In genomic region chr9:115680703-115681576, GRCm38 (mm10) we compare ENCODE assay signal across 17 mouse cellular contexts.
DNase-seq lines count a peak whose midpoint lies in the region; ATAC-seq and TF ChIP-seq lines count a peak whose summit lies in the region.
"Had no signal": no experiment of that assay in that cellular context is flagged by ENCODE, and none has a peak within 500 bp of the region (broad histone marks: within the 10 kb centered on the region; RNA-seq: fewer than 3 reads in every experiment).

No protein-coding gene starts in this region.

- no peak for ATAC-seq in kidney, postnatal 0 days (replicated peaks; ENCODE audit: low FRiP score, low read depth)
- no peak for ATAC-seq in heart, embryonic 11.5 days (replicated peaks; ENCODE audit: insufficient number of reproducible peaks, low FRiP score, low TSS enrichment)
- 0 out of 2 replicates have a peak, but pooled peaks have one; percentile 36 for ATAC-seq in liver, embryonic 13.5 days (ENCODE audit: low read depth)

- TF ChIP-seq CTCF in kidney, postnatal 0 days (IDR thresholded peaks at IDR 0.05; ENCODE audit: low read depth): no peak
- no peak for TF ChIP-seq CTCF in bone marrow, adult 2 months (IDR thresholded peaks at IDR 0.05; ENCODE audit: control insufficient read depth, insufficient read depth, low read length)

- H3K4me2 ChIP-seq in kidney, postnatal 0 days (ENCODE audit: low read length): no peak overlapping the region
- H3K4me2 ChIP-seq in heart, embryonic 11.5 days: no peak overlapping the region
- no peak overlapping the region for H3K4me2 ChIP-seq in liver, embryonic 13.5 days
- H3K4me2 ChIP-seq: midbrain, embryonic 12.5 days; stomach, embryonic 15.5 days had no signal

- no peaks in the 10 kb centered on the region for H3K9me3 ChIP-seq in kidney, postnatal 0 days (replicated peaks; ENCODE audit: low read length)
- no peaks in the 10 kb centered on the region for H3K9me3 ChIP-seq in heart, embryonic 11.5 days (replicated peaks; ENCODE audit: control insufficient read depth, low read length)
- H3K9me3 ChIP-seq in liver, embryonic 13.5 days (replicated peaks): no peaks in the 10 kb centered on the region
- H3K9me3 ChIP-seq: midbrain, embryonic 12.5 days; stomach, embryonic 15.5 days had no signal

- no peaks in the 10 kb centered on the region for H3K27me3 ChIP-seq in kidney, postnatal 0 days (ENCODE audit: insufficient read depth, low read length)
- no peaks in the 10 kb centered on the region for H3K27me3 ChIP-seq in heart, embryonic 11.5 days (ENCODE audit: control insufficient read depth, insufficient read depth, low read length)
- no peaks in the 10 kb centered on the region for H3K27me3 ChIP-seq in liver, embryonic 13.5 days
- H3K27me3 ChIP-seq: midbrain, embryonic 12.5 days; stomach, embryonic 15.5 days had no signal

- TF ChIP-seq POLR2A in bone marrow, adult 2 months (IDR thresholded peaks at IDR 0.05; ENCODE audit: borderline replicate concordance, control insufficient read depth, low read depth, low read length): no peak

- peaks cover 8% of the 10 kb centered on the region; the same call in 1 of the 2 replicates for H3K4me1 ChIP-seq in kidney, postnatal 0 days (replicated peaks; ENCODE audit: insufficient read depth, low read length)
- peaks cover 2% of the 10 kb centered on the region; the same call in 1 of the 2 replicates for H3K4me1 ChIP-seq in bone marrow, adult 2 months (ENCODE audit: control insufficient read depth, insufficient read depth, low read length)
- peaks cover 11% of the 10 kb centered on the region for H3K4me1 ChIP-seq in heart, embryonic 11.5 days (ENCODE audit: control insufficient read depth, insufficient read depth, low read length)
- peaks cover 14% of the 10 kb centered on the region; the same call in 1 of the 2 replicates for H3K4me1 ChIP-seq in liver, embryonic 13.5 days (replicated peaks)
- H3K4me1 ChIP-seq: stomach, embryonic 15.5 days had no signal

- H3K27ac ChIP-seq in kidney, postnatal 0 days: no peak overlapping the region
- H3K27ac ChIP-seq in bone marrow, adult 2 months (ENCODE audit: control insufficient read depth, insufficient read depth, low read depth, low read length, poor library complexity): peak overlapping the region; percentile 38
- H3K27ac ChIP-seq in heart, embryonic 11.5 days (ENCODE audit: low read depth, low read length): peak overlapping the region; percentile 57; the same call in 1 of the 2 replicates
- no peak overlapping the region; the same call in 1 of the 2 replicates for H3K27ac ChIP-seq in liver, embryonic 13.5 days
- H3K27ac ChIP-seq: layer of hippocampus, adult 2 months; midbrain, embryonic 12.5 days; stomach, embryonic 15.5 days had no signal

- H3K9ac ChIP-seq in kidney, postnatal 0 days (ENCODE audit: low read depth, low read length): no peak overlapping the region
- no peak overlapping the region for H3K9ac ChIP-seq in heart, embryonic 11.5 days (ENCODE audit: low read depth, low read length)
- H3K9ac ChIP-seq in liver, embryonic 13.5 days: no peak overlapping the region
- H3K9ac ChIP-seq: midbrain, embryonic 12.5 days; stomach, embryonic 15.5 days had no signal

- no peaks in the 10 kb centered on the region for H3K36me3 ChIP-seq in kidney, postnatal 0 days (ENCODE audit: insufficient read depth, low read length)
- no peaks in the 10 kb centered on the region for H3K36me3 ChIP-seq in heart, embryonic 11.5 days (ENCODE audit: control insufficient read depth, insufficient read depth, low read length)
- H3K36me3 ChIP-seq in liver, embryonic 13.5 days: no peaks in the 10 kb centered on the region
- H3K36me3 ChIP-seq: midbrain, embryonic 12.5 days; stomach, embryonic 15.5 days had no signal

- no peak overlapping the region for H3K4me3 ChIP-seq in kidney, postnatal 0 days (replicated peaks; ENCODE audit: low read depth, low read length)
- H3K4me3 ChIP-seq in bone marrow, adult 2 months (replicated peaks; ENCODE audit: control insufficient read depth, low read depth, low read length): no peak overlapping the region
- H3K4me3 ChIP-seq in heart, embryonic 11.5 days (ENCODE audit: low read depth, low read length): no peak overlapping the region
- H3K4me3 ChIP-seq in liver, embryonic 13.5 days (replicated peaks): no peak overlapping the region
- H3K4me3 ChIP-seq: erythroblast, embryonic 14.5 days; layer of hippocampus, adult 2 months; midbrain, embryonic 12.5 days; stomach, embryonic 15.5 days had no signal

- WGBS in kidney, postnatal 0 days: 66% methylated on average over 9 of the region's 9 CpGs
- WGBS in bone marrow, adult 2 months: 48% methylated on average over 9 of the region's 9 CpGs
- 44% methylated on average over 9 of the region's 9 CpGs for WGBS in heart, embryonic 11.5 days (ENCODE audit: insufficient replicate concordance)
- WGBS in liver, embryonic 13.5 days (ENCODE audit: insufficient replicate concordance): 17% methylated on average over 9 of the region's 9 CpGs

- DNase-seq in kidney, postnatal 0 days (ENCODE audit: low spot score): peak; percentile 11
- DNase-seq in kidney, adult 11 months: no peak
- DNase-seq in liver, embryonic 13.5 days: no peak
- DNase-seq in spleen, postnatal 10 days (ENCODE audit: low spot score in 2 of 2): no peak
- DNase-seq in layer of hippocampus, adult 9-10 months (ENCODE audit: low spot score): no peak
- DNase-seq: adrenal gland, postnatal 36 days; cerebellum, adult 11 months; gastrocnemius, postnatal 25 days; kidney, adult 18-20 months; left cerebral cortex, postnatal 4 days; lung, adult 2 months had no signal

Comparison
In these comparisons a context has a peak if more than half of its experiments do, and no peak if none do; other contexts are left out.
1. H3K27ac ChIP-seq: peak in bone marrow, adult 2 months (single experiment) and heart, embryonic 11.5 days (single experiment); none in kidney, postnatal 0 days (single experiment) and liver, embryonic 13.5 days (single experiment).